Comparison of ENCODE assay signal across 28 mouse cellular contexts in genomic region chr1:78453886-78454285, GRCm38 (mm10). TPM values are rescaled to one million over a fixed set of nuclear protein-coding genes. Genes with fewer than 3 reads are reported as not detected.
A peak's percentile ranks its signal among the peaks of the same experiment; 100 is the strongest.
DNase-seq lines count a peak whose midpoint lies in the region; ATAC-seq lines count a peak whose summit lies in the region.
"Had no signal": no experiment of that assay in that cellular context is flagged by ENCODE, and none has a peak within 500 bp of the region (broad histone marks: within the 10 kb centered on the region; RNA-seq: fewer than 3 reads in every experiment).

No protein-coding gene starts in this region.

- no peak overlapping the region for H3K4me2 ChIP-seq in kidney, embryonic 16.5 days (replicated peaks; ENCODE audit: low read depth, low read length)
- H3K4me2 ChIP-seq: embryonic facial prominence, embryonic 13.5 days; forebrain, embryonic 12.5 days; forebrain, embryonic 15.5 days; heart, embryonic 13.5 days; hindbrain, embryonic 12.5 days; hindbrain, embryonic 15.5 days had no signal

- peak; percentile 57 for DNase-seq in heart, adult 11 months
- no peak for DNase-seq in heart, postnatal 14 days
- peak; percentile 13 for DNase-seq in kidney, postnatal 14 days
- DNase-seq in ovary, postnatal 10 days (ENCODE audit: low spot score) = no peak
- DNase-seq in urinary bladder, postnatal 36 days (ENCODE audit: low spot score in 2 of 2) = no peak
- DNase-seq in adrenal gland, adult 8-10 months = no peak
- DNase-seq: adrenal gland, adult 2 months; adrenal gland, postnatal 25 days; cerebellum, adult 11-12 months; gastrocnemius, postnatal 25 days; heart, adult 2 months had no signal

- no peak for ATAC-seq in kidney, embryonic 16.5 days (ENCODE audit: low FRiP score, low TSS enrichment)
- peak; percentile 26 for ATAC-seq in activated CD4-positive, CD25-positive, alpha-beta regulatory T cell, adult 4 months
- ATAC-seq: forebrain, embryonic 15.5 days; Patski had no signal

- no peaks in the 10 kb centered on the region for H3K27me3 ChIP-seq in kidney, embryonic 16.5 days (ENCODE audit: insufficient read depth, low read length)
- H3K27me3 ChIP-seq: embryonic facial prominence, embryonic 13.5 days; forebrain, embryonic 12.5 days; forebrain, embryonic 15.5 days; heart, embryonic 13.5 days; hindbrain, embryonic 12.5 days; hindbrain, embryonic 15.5 days; Patski had no signal

- 85% methylated on average over 8 of the region's 8 CpGs for WGBS in kidney, embryonic 16.5 days

- no peak overlapping the region for H3K4me3 ChIP-seq in kidney, embryonic 16.5 days (ENCODE audit: low read length)
- H3K4me3 ChIP-seq: embryonic facial prominence, embryonic 10.5 days; embryonic facial prominence, embryonic 13.5 days; erythroblast, embryonic 14.5 days; forebrain, embryonic 12.5 days; forebrain, embryonic 15.5 days; heart, adult 2 months; heart, embryonic 10.5 days; heart, embryonic 13.5 days; hindbrain, embryonic 12.5 days; hindbrain, embryonic 15.5 days had no signal

- H3K4me1 ChIP-seq in kidney, embryonic 16.5 days (ENCODE audit: insufficient read depth, low read length) = no peaks in the 10 kb centered on the region
- H3K4me1 ChIP-seq: embryonic facial prominence, embryonic 10.5 days; forebrain, embryonic 12.5 days; forebrain, embryonic 15.5 days; heart, embryonic 10.5 days; heart, embryonic 13.5 days; hindbrain, embryonic 12.5 days; hindbrain, embryonic 15.5 days had no signal

- intact Hi-C loops in heart, postnatal 14 days (cut with DNase I) = no loop called here

- H3K9ac ChIP-seq in kidney, embryonic 16.5 days (replicated peaks; ENCODE audit: low read length) = no peak overlapping the region
- H3K9ac ChIP-seq: embryonic facial prominence, embryonic 13.5 days; forebrain, embryonic 12.5 days; forebrain, embryonic 15.5 days; heart, embryonic 13.5 days; hindbrain, embryonic 12.5 days; hindbrain, embryonic 15.5 days had no signal

- H3K36me3 ChIP-seq in kidney, embryonic 16.5 days (ENCODE audit: insufficient read depth, low read length) = peaks cover 26% of the 10 kb centered on the region

- H3K27ac ChIP-seq in kidney, embryonic 16.5 days (ENCODE audit: low read length) = no peak overlapping the region
- H3K27ac ChIP-seq: embryonic facial prominence, embryonic 10.5 days; embryonic facial prominence, embryonic 13.5 days; forebrain, embryonic 12.5 days; forebrain, embryonic 15.5 days; heart, adult 2 months; heart, embryonic 10.5 days; heart, embryonic 13.5 days; hindbrain, embryonic 12.5 days; hindbrain, embryonic 15.5 days had no signal

- H3K9me3 ChIP-seq in kidney, embryonic 16.5 days (ENCODE audit: low read length) = no peaks in the 10 kb centered on the region
- H3K9me3 ChIP-seq: embryonic facial prominence, embryonic 10.5 days; embryonic facial prominence, embryonic 13.5 days; forebrain, embryonic 12.5 days; forebrain, embryonic 15.5 days; G1E; heart, embryonic 10.5 days; heart, embryonic 13.5 days; hindbrain, embryonic 12.5 days; hindbrain, embryonic 15.5 days had no signal

RNA-seq across cellular contexts. Expression of gene Farsb, which starts 34.8 kb away (rescaled TPM):
- 10 to 100 TPM; 47.6 to 48.3 TPM for total RNA-seq in heart, postnatal 14 days (2021)
- 133 and 136 TPM in 2 replicates for polyA plus RNA-seq in kidney, embryonic 16.5 days (2015; fragmentation: Nextera tagmentation; extraction: Ambion mirVana)
- polyA plus RNA-seq in activated CD4-positive, CD25-positive, alpha-beta regulatory T cell, adult 4 months (2017; shearing (Covaris generic)) = 10 to 100 TPM; 65.2 to 75.3 TPM
- total RNA-seq in adrenal gland, adult 8-10 months (2022) = 10 to 100 TPM; 56.5 to 81.0 (median 69.4) TPM

RNA-seq across cellular contexts. Expression of gene Mogat1, which starts 56.9 kb away (rescaled TPM):
- total RNA-seq in heart, postnatal 14 days (2021) = not detected
- 0.39 and 0.46 TPM in 2 replicates for polyA plus RNA-seq in kidney, embryonic 16.5 days (2015; fragmentation: Nextera tagmentation; extraction: Ambion mirVana)
- not detected for polyA plus RNA-seq in activated CD4-positive, CD25-positive, alpha-beta regulatory T cell, adult 4 months (2017; shearing (Covaris generic))
- total RNA-seq in adrenal gland, adult 8-10 months (2022) = 1 to 10 TPM; 2.3 to 4.2 (median 2.5) TPM
- total RNA-seq: heart, adult 2 months; heart, postnatal 25 days; hematopoietic stem cell, adult 5-6 weeks had no signal
- polyA plus RNA-seq: cortical plate, adult 2 months; erythroblast, embryonic 14.5 days; forebrain, embryonic 12.5 days; forebrain, embryonic 15.5 days; G1E; heart, embryonic 10.5 days; heart, embryonic 13.5 days; hindbrain, embryonic 12.5 days; Patski had no signal

RNA-seq across cellular contexts. Expression of gene BC035947, which starts 58.1 kb away (rescaled TPM):
- total RNA-seq in heart, postnatal 14 days (2021) = not detected
- 1.5 and 1.8 TPM in 2 replicates for polyA plus RNA-seq in kidney, embryonic 16.5 days (2015; fragmentation: Nextera tagmentation; extraction: Ambion mirVana)
- polyA plus RNA-seq in activated CD4-positive, CD25-positive, alpha-beta regulatory T cell, adult 4 months (2017; shearing (Covaris generic)) = not detected
- total RNA-seq in adrenal gland, adult 8-10 months (2022) = under 1 TPM; 0.09 to 0.40 (median 0.29) TPM
- total RNA-seq: gastrocnemius, postnatal 25 days; heart, adult 2 months; hematopoietic stem cell, adult 5-6 weeks had no signal
- polyA plus RNA-seq: erythroblast, embryonic 14.5 days; G1E; heart, embryonic 16.5 days; Patski had no signal

Comparison
In these comparisons a context has a peak if more than half of its experiments do, and no peak if none do; other contexts are left out.
1. DNase-seq: peak in heart, adult 11 months (single experiment) and kidney, postnatal 14 days (single experiment); none in heart, postnatal 14 days (0 of 2), ovary, postnatal 10 days (single experiment), urinary bladder, postnatal 36 days (0 of 2) and adrenal gland, adult 8-10 months (single experiment).